Mouse (Mus musculus) hindbrain, embryonic 16.5 days (tissue): Measurements from ENCODE around the gene Lsm4. TPM values are rescaled to one million over a fixed set of nuclear protein-coding genes. Genes with fewer than 3 reads are reported as not detected.

Experiments
- ATAC-seq: fragments of 200-750 bp; cut with Nextera tagmentation; 2 replicates; pipeline ENCODE4 v1.8.0; 2017; ENCODE audit warnings: moderate TSS enrichment, moderate library complexity
- H3K27ac ChIP-seq: fragments of 300-500 bp; sonication (generic); 2 replicates; pipeline ENCODE4 v1.5.1; 2014; ENCODE audit warnings: low read depth, mild to moderate bottlenecking, control low read depth, low read length, moderate library complexity
- H3K27me3 ChIP-seq: fragments of 300-500 bp; sonication (generic); replicated peaks from 2 replicates; pipeline ENCODE4 v1.6.1; 2014; ENCODE audit warnings: low read length; ENCODE audit not compliant: control insufficient read depth, insufficient read depth
- H3K36me3 ChIP-seq: fragments of 300-500 bp; sonication (generic); 2 replicates; pipeline ENCODE4 v1.6.1; 2014; ENCODE audit warnings: mild to moderate bottlenecking, low read length, moderate library complexity, mixed read lengths; ENCODE audit not compliant: control insufficient read depth, insufficient read depth
- H3K4me1 ChIP-seq: fragments of 300-500 bp; sonication (generic); 2 replicates; pipeline ENCODE4 v1.6.1; 2014; ENCODE audit warnings: low read depth, low read length; ENCODE audit not compliant: control insufficient read depth, insufficient read depth
- H3K4me2 ChIP-seq: fragments of 300-500 bp; sonication (generic); 2 replicates; pipeline ENCODE4 v1.6.1; 2014; ENCODE audit warnings: mild to moderate bottlenecking, low read length, control low read depth, moderate library complexity
- H3K4me3 ChIP-seq: fragments of 300-500 bp; sonication (generic); 2 replicates; pipeline ENCODE4 v1.5.1; 2014; ENCODE audit warnings: mild to moderate bottlenecking, low read length, control low read depth, moderate library complexity
- H3K9ac ChIP-seq: fragments of 300-500 bp; sonication (generic); 2 replicates; pipeline ENCODE4 v1.6.1; 2014; ENCODE audit warnings: low read depth, mild to moderate bottlenecking, control low read depth, low read length, moderate library complexity
- H3K9me3 ChIP-seq: fragments of 300-500 bp; sonication (generic); 2 replicates; pipeline ENCODE4 v1.6.1; 2014; ENCODE audit warnings: mild to moderate bottlenecking, low read length, moderate library complexity; ENCODE audit not compliant: control insufficient read depth
- WGBS: fragments of 180-500 bp; shearing (Covaris S2); extraction: QIAGEN DNeasy Blood & Tissue Kit; methylation state at CpG from one replicate; pipeline ENCODE4 v1.1.7; 2014; 5-methylcytosine and 5-hydroxymethylcytosine counted together
- polyA plus RNA-seq: library from polyadenylated mRNA; unstranded; fragments of >200 nt; fragmentation: Nextera tagmentation; extraction: Ambion mirVana; gene quantifications from 2 replicates; pipeline ENCODE4 v1.2.1, GENCODE M21; 2015

Gene Lsm4
- polyA plus RNA-seq, 1 experiment from 2014 or later, result 168 TPM

DNA sequence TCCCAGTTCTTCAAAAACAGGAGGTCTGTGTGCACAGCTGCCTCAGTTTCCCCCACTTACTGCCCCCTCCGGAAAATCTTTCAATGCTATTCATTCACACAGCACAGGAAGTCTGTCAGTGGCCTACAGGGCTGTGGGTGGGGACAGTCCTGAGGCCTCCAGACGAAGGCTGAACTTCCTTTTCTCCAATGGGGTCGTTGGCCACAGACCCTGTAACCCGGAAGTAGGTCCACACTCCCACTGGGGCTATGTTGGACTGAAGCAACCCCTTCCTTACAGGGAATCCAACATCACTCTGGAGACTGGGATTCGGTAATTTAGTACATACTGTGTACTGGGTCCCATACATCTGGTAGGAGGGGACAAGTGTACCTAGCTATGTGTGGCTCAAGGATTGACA, 20.6 kb downstream of the Lsm4 start:
- H3K4me1 ChIP-seq, result peaks cover 29% of the 10 kb centered on the region
- no peaks in the 10 kb centered on the region for H3K27me3 ChIP-seq
- no peak overlapping the region for H3K27ac ChIP-seq
- no peak for ATAC-seq
- H3K4me2 ChIP-seq, result no peak overlapping the region
- no peak overlapping the region for H3K9ac ChIP-seq
- WGBS, result 81% methylated on average over 5 of the region's 5 CpGs
- H3K36me3 ChIP-seq, result no peaks in the 10 kb centered on the region
- no peaks in the 10 kb centered on the region for H3K9me3 ChIP-seq
- no peak overlapping the region for H3K4me3 ChIP-seq

DNA sequence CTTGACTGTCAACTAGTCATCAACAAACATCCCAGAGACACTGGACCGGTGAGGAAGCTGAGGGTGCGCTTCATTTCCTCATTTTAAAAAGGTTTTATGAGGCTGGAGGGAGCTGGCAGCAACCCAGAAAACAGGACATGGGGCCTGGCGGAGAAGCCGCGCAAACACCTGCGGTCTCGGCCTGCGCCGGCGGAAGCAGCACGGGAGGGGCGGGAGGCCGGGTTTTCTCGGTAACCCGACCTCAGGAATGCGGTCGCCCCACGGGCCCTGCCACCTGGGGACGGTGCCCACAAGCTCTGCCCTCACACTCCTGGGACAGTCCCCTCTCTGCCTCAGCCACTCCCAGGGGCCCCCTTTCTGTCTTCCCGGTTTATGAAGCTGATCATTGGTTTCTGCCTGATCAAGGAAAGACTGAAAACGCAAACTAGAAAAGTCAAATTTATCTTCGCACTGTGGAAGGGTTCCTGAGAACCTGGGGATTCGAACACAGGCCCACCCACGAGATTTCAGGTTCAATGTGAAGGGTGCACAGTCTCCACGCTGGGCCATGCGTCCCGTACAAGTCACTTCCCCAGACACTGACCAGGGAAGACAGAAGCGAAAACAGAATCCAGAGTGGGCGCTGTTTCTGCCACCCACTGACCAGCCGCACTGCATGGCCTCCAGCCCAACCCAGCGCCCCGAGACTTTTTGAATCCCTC, 22.4 kb downstream of the Lsm4 start:
- Histone ChIP-seq H3K4me1 (peaks cover 29% of the 10 kb centered on the region), H3K27me3 (no peaks in the 10 kb centered on the region), H3K4me2 (no peak overlapping the region), H3K27ac (no peak overlapping the region), H3K4me3 (no peak overlapping the region), H3K36me3 (no peaks in the 10 kb centered on the region), H3K9ac (no peak overlapping the region), H3K9me3 (no peaks in the 10 kb centered on the region)
- ATAC-seq, result no peak
- WGBS, result 32% methylated on average over 32 of the region's 32 CpGs

DNA sequence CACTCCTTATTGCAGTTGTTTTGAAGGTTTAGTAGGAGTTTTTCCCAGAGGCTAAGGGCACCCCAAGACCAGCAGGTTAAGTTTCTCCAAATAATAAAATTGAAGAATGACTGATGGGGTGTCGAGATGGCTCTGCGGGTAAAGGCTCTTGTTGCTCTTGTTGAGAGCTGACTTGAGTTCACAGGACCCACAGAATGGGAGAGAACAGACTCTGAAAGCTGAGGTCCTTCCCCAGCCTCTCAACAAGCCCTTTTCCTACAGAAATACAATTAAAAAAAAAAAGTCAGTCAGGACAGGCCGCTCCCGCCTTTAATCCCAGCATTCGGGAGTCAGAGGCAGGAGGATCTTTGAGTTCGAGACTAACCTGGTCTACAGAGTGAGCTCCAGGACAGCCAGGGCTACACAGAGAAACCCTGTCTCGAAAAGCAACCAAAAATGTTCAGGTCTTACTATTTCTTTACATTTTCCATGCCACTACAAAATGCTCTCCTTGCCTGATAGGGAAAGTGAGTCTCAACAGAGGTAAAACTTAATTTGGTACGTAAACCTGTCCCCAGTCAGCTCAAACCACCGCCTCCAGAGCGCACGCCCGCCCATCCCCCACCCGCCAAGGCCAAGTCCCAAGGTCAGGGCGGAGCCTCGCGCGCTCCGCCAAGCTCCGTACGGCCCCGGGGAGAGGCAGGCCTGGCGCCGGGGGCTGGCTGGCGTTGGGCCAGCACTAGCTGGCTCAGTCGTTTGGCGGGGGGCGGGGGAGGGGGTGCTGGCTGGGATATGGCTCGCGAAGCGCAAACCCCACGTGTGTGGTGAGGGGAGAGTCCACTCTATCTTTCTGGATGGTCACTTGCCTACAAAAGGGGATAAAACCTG, 23.2 kb downstream of the Lsm4 start:
- 5% methylated on average over 31 of the region's 31 CpGs for WGBS
- no peaks in the 10 kb centered on the region for H3K27me3 ChIP-seq
- peak overlapping the region; percentile 67 for H3K4me2 ChIP-seq
- H3K9me3 ChIP-seq, result no peaks in the 10 kb centered on the region
- ATAC-seq, result no peak
- H3K4me1 ChIP-seq, result peaks cover 32% of the 10 kb centered on the region
- peak overlapping the region; percentile 68 for H3K9ac ChIP-seq
- no peaks in the 10 kb centered on the region for H3K36me3 ChIP-seq
- H3K4me3 ChIP-seq, result peak overlapping the region; percentile 32
- peak overlapping the region; percentile 65 for H3K27ac ChIP-seq

DNA sequence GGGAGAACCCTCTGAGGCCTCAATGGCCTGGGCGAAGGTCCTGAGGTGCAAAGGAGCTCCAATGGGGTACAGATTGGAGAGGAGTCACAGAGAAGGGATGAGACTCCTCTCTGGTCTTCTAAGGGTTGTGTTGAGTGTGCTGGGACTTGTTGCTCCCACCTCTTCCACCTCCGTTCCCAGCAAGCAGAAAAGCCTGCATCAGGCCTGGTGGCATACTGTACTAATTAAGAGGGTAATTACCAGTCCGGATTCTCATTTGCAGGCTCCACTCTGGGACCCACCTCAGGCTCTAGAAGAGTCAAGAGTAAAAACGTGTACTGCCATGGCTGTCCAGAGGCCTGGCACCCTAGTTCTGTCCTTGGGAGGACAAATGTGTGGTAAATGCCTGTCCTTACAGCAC, 23.9 kb downstream of the Lsm4 start:
- no peaks in the 10 kb centered on the region for H3K9me3 ChIP-seq
- H3K4me2 ChIP-seq, result peak overlapping the region; percentile 67
- H3K9ac ChIP-seq, result peak overlapping the region; percentile 68
- ATAC-seq, result no peak
- no peaks in the 10 kb centered on the region for H3K27me3 ChIP-seq
- H3K36me3 ChIP-seq, result no peaks in the 10 kb centered on the region
- 31% methylated on average over 4 of the region's 4 CpGs for WGBS
- H3K4me1 ChIP-seq, result peaks cover 33% of the 10 kb centered on the region
- H3K4me3 ChIP-seq, result peak overlapping the region; percentile 32; the same call in 1 of the 2 replicates
- H3K27ac ChIP-seq, result peak overlapping the region; percentile 65

DNA sequence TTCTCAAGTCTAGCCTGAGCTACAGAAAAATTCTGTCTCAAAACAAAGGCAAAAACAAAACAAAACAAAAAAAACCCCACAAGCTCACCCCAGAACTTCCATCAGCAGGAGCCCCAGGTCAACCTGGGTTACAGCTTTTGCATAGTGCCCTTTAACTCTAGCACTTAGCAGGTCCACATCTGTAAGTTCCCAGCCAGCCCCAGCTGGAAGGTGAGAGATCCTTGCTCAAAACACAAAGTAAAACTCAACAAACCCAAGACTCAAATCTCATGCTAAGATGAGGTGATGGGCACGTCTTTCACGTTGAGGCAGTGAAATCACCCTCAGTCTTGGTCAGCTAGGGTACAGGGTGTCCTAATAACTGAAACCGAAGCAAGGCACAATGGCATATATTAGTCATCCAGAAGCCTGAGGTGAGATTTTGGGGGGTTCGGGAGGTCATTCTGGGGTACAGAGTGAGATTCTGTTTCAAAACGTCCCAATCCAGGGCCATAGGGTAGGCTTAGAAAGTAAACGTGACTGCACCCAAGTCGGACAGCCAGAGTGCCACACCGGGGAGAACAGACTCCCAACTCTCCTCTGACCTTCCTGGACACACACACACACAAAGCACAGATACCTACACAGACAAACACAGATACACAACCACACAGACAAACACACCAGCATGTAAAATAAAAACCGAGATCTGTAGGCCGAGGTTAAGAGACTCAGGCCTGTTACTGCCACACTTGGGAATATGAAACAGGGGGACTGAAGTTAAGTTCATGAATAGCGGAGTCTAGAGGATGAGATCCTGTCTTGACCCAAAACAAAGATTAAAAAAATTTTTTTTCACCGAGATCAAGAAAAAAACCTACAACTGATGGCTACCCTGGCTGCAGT, 24.6 kb downstream of the Lsm4 start:
- no peak for ATAC-seq
- H3K4me3 ChIP-seq, result peak overlapping the region; percentile 95
- peak overlapping the region; percentile 56 for H3K9ac ChIP-seq
- no peaks in the 10 kb centered on the region for H3K36me3 ChIP-seq
- 72% methylated on average over 12 of the region's 12 CpGs for WGBS
- H3K27ac ChIP-seq, result peak overlapping the region; percentile 91
- no peaks in the 10 kb centered on the region for H3K9me3 ChIP-seq
- peak overlapping the region; percentile 65 for H3K4me2 ChIP-seq
- H3K4me1 ChIP-seq, result peaks cover 37% of the 10 kb centered on the region
- H3K27me3 ChIP-seq, result no peaks in the 10 kb centered on the region

DNA sequence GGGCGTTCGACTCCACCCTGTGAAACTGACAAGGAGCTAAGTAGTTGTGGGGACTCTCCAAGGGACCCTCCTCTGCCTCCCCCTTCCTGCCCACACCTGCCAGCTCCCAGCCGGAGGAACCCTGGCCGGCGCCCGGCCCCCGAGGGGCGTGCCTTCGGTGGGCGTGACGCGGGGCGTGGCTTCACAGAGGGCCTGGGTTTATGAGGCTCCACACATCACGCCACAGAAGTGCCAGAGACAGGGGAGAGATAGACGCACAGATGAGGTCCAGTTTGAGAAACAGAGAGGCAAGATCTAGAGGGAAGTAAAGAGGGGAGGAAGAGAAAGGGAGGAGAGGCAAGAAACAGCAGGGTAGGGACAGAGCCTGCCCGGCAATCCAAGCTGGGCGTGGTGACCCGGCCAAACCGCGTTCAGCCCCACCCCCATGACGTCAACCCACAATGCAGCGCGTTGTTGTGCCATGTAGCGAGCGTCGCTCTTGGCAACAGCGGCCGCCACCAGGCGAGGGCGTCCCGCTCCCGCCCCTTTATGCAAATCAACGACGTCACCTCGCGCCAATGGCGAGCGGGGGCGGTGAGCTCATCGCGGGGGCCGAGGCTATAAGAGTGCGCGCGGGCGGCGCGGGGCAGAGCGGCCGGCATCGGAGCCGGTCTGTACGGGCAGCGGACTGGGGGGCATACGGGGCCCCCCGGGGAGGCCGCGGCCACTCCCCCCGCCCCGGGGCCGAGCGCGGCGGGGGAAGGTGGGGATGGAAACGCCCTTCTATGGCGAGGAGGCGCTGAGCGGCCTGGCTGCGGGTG, 25.5 kb downstream of the Lsm4 start, which contains the start of gene Jund:
Gene Jund (plus strand): TSS at position 640 of the 800 bp plus-strand sequence.
- Histone ChIP-seq H3K4me3 (peak within 1 kb of the TSS; percentile 95), H3K4me1 (peaks cover 42% of the 10 kb centered on the region), H3K9ac (peak within 1 kb of the TSS; percentile 99), H3K9me3 (no peaks in the 10 kb centered on the region), H3K4me2 (peak within 1 kb of the TSS; percentile 86), H3K27me3 (no peaks in the 10 kb centered on the region), H3K36me3 (no peaks in the 10 kb centered on the region), H3K27ac (peak within 1 kb of the TSS; percentile 99)
- ATAC-seq, result peak; percentile 88
- WGBS, result under 1% methylated on average over 56 of the region's 69 CpGs

DNA sequence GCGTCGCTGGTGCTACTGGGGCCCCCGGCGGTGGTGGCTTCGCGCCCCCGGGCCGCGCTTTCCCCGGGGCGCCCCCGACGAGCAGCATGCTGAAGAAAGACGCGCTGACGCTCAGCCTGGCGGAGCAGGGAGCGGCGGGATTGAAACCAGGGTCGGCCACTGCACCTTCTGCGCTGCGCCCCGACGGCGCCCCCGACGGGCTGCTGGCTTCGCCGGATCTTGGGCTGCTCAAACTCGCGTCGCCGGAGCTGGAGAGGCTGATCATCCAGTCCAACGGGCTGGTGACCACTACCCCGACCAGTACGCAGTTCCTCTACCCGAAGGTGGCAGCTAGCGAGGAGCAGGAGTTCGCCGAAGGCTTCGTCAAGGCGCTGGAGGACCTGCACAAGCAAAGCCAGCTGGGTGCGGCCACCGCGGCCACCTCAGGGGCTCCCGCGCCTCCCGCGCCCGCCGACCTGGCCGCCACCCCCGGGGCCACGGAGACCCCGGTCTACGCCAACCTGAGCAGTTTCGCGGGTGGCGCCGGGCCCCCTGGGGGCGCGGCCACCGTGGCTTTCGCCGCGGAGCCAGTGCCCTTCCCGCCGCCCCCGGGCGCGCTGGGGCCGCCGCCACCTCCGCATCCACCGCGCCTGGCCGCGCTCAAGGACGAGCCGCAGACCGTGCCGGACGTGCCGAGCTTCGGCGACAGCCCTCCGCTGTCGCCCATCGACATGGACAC, 26.2 kb downstream of the Lsm4 start:
- WGBS, result under 1% methylated on average over 76 of the region's 89 CpGs
- Histone ChIP-seq H3K9ac (peak overlapping the region; percentile 99), H3K4me1 (peaks cover 42% of the 10 kb centered on the region), H3K4me2 (peak overlapping the region; percentile 86), H3K9me3 (no peaks in the 10 kb centered on the region), H3K27ac (peak overlapping the region; percentile 99), H3K4me3 (peak overlapping the region; percentile 95), H3K36me3 (no peaks in the 10 kb centered on the region), H3K27me3 (no peaks in the 10 kb centered on the region)
- ATAC-seq, result peak; percentile 5; the same call in 1 of the 2 replicates
